Mouse (Mus musculus) forebrain, embryonic 16.5 days (tissue): ENCODE data around the gene Myo10. TPM values are rescaled to one million over a fixed set of nuclear protein-coding genes. Genes with fewer than 3 reads are reported as not detected.

Source experiments
- ATAC-seq: fragments of 200-750 bp; cut with Nextera tagmentation; 2 replicates; pipeline ENCODE4 v1.8.0; 2017; ENCODE audit warnings: mild to moderate bottlenecking, moderate library complexity
- H3K27ac ChIP-seq: fragments of 300-500 bp; sonication (generic); 2 replicates; pipeline ENCODE4 v1.5.1; 2014; ENCODE audit warnings: low read length, control low read depth
- H3K27me3 ChIP-seq: fragments of 300-500 bp; sonication (generic); replicated peaks from 2 replicates; pipeline ENCODE4 v1.6.1; 2014; ENCODE audit warnings: low read length; ENCODE audit not compliant: control insufficient read depth, insufficient read depth
- H3K36me3 ChIP-seq: fragments of 300-500 bp; sonication (generic); 2 replicates; pipeline ENCODE4 v1.6.1; 2014; ENCODE audit not compliant: control insufficient read depth, insufficient read depth
- H3K4me1 ChIP-seq: fragments of 300-500 bp; sonication (generic); replicated peaks from 2 replicates; pipeline ENCODE4 v1.6.1; 2014; ENCODE audit warnings: low read length; ENCODE audit not compliant: control insufficient read depth, insufficient read depth
- H3K4me2 ChIP-seq: fragments of 300-500 bp; sonication (generic); 2 replicates; pipeline ENCODE4 v1.6.1; 2014; ENCODE audit warnings: mild to moderate bottlenecking, low read length, control low read depth
- H3K4me3 ChIP-seq: fragments of 300-500 bp; sonication (generic); replicated peaks from 2 replicates; pipeline ENCODE4 v1.5.1; 2014; ENCODE audit warnings: mild to moderate bottlenecking, low read length, control low read depth
- H3K9ac ChIP-seq: fragments of 300-500 bp; sonication (generic); replicated peaks from 2 replicates; pipeline ENCODE4 v1.6.1; 2014; ENCODE audit warnings: low read depth, low read length, control low read depth
- H3K9me3 ChIP-seq: fragments of 300-500 bp; sonication (generic); 2 replicates; pipeline ENCODE4 v1.6.1; 2016; ENCODE audit warnings: low read length; ENCODE audit not compliant: control insufficient read depth
- WGBS: fragments of 180-500 bp; shearing (Covaris S2); extraction: QIAGEN DNeasy Blood & Tissue Kit; methylation state at CpG from one replicate; pipeline ENCODE4 v1.1.7; 2014; 5-methylcytosine and 5-hydroxymethylcytosine counted together
- polyA plus RNA-seq: library from polyadenylated mRNA; unstranded; fragments of >200 nt; fragmentation: Nextera tagmentation; extraction: Ambion mirVana; gene quantifications from 2 replicates; pipeline ENCODE4 v1.2.1, GENCODE M21; 2015

Gene Myo10
- polyA plus RNA-seq, 1 experiment from 2014 or later: 38.4 TPM

DNA sequence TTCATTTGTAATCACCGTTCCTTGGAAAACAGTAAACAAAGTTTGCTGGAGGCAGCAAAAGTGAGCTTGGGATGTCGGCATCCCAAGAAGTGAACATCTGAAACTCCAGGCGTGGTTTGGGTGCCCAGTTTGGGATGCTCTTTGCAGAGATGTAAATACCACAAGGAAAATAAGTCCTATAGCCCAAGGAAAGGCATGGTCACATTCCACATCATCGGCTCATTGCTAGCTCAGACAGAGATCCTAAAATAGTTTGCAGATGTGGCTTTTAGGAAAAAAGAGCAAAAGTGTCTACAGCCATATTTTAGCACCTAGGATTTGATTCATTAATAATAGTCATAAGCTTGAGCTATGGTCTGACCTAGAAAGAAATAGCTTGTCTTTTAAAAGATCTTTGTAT is 57.3 kb downstream of the Myo10 start:
- H3K4me1 ChIP-seq: peaks cover 24% of the 10 kb centered on the region
- H3K4me2 ChIP-seq: no peak overlapping the region
- no peak overlapping the region for H3K9ac ChIP-seq
- 87% methylated on average over 4 of the region's 4 CpGs for WGBS
- H3K4me3 ChIP-seq: no peak overlapping the region
- H3K27me3 ChIP-seq: no peaks in the 10 kb centered on the region
- H3K36me3 ChIP-seq: no peaks in the 10 kb centered on the region
- H3K9me3 ChIP-seq: no peaks in the 10 kb centered on the region
- H3K27ac ChIP-seq: no peak overlapping the region
- ATAC-seq: no peak

GRCm38 (mm10) chr15:25680269-25680818 is 58.0 kb downstream of the Myo10 start:
- 0 out of 2 replicates have a peak, but pooled peaks have one; percentile 5 for ATAC-seq
- H3K4me2 ChIP-seq: no peak overlapping the region
- no peaks in the 10 kb centered on the region for H3K9me3 ChIP-seq
- no peak overlapping the region for H3K9ac ChIP-seq
- H3K27me3 ChIP-seq: no peaks in the 10 kb centered on the region
- H3K4me3 ChIP-seq: no peak overlapping the region
- 59% methylated on average over 10 of the region's 10 CpGs for WGBS
- H3K4me1 ChIP-seq: peaks cover 20% of the 10 kb centered on the region
- no peaks in the 10 kb centered on the region for H3K36me3 ChIP-seq
- H3K27ac ChIP-seq: no peak overlapping the region

- no peaks in the 10 kb centered on the region for H3K27me3 ChIP-seq
- no peak for ATAC-seq
These were observed 60.7 kb downstream of the Myo10 start for GRCm38 (mm10) chr15:25682953-25683507.

DNA sequence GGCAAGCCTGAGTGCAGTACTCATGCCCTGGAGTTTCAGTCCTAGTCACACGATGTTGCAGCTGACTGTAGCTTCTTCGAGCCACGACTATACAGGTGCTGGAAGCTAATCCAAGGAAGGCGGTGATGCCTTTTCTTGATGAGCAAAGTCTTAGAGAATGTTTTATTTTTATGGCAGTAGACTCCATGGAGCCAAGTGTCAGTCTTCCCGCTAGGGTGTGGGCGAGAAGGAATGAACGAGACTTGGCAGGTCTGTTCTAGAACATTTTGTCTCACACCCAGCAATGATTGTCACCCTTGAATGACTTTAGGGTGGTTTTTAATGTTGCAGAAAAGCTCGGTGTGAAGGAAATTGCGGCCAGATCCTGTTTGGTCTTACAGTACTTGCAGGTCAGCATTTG is 62.9 kb downstream of the Myo10 start:
- no peak overlapping the region for H3K4me2 ChIP-seq
- 81% methylated on average over 9 of the region's 9 CpGs for WGBS
- no peak for ATAC-seq
- no peaks in the 10 kb centered on the region for H3K27me3 ChIP-seq
- H3K27ac ChIP-seq: no peak overlapping the region
- H3K4me3 ChIP-seq: no peak overlapping the region
- peaks cover 7% of the 10 kb centered on the region for H3K4me1 ChIP-seq
- H3K9me3 ChIP-seq: no peaks in the 10 kb centered on the region
- no peaks in the 10 kb centered on the region for H3K36me3 ChIP-seq
- no peak overlapping the region for H3K9ac ChIP-seq

More at GRCm38 (mm10) chr15:25682953-25683507, 60.7 kb downstream of the Myo10 start:
- no peaks in the 10 kb centered on the region for H3K9me3 ChIP-seq
- H3K9ac ChIP-seq: no peak overlapping the region
- WGBS: 56% methylated on average over 13 of the region's 13 CpGs
- H3K36me3 ChIP-seq: no peaks in the 10 kb centered on the region
- no peak overlapping the region for H3K4me3 ChIP-seq
- no peak overlapping the region for H3K27ac ChIP-seq
- H3K4me1 ChIP-seq: peaks cover 6% of the 10 kb centered on the region; the same call in 1 of the 2 replicates
- no peak overlapping the region for H3K4me2 ChIP-seq

- Histone ChIP-seq H3K9ac (no peak overlapping the region), H3K4me1 (peaks cover 4% of the 10 kb centered on the region), H3K4me2 (no peak overlapping the region), H3K27ac (no peak overlapping the region), H3K9me3 (no peaks in the 10 kb centered on the region), H3K4me3 (no peak overlapping the region), H3K36me3 (no peaks in the 10 kb centered on the region), H3K27me3 (0 out of 2 replicates have a peak, but pooled peaks cover 3% of the 10 kb centered on the region)
- ATAC-seq: no peak
- WGBS: 59% methylated on average over 9 of the region's 9 CpGs
These were observed 66.3 kb downstream of the Myo10 start for GRCm38 (mm10) chr15:25688424-25689283.

GRCm38 (mm10) chr15:25689477-25689876 is 67.2 kb downstream of the Myo10 start:
- no peak overlapping the region for H3K9ac ChIP-seq
- no peaks in the 10 kb centered on the region for H3K36me3 ChIP-seq
- 0 out of 2 replicates have a peak, but pooled peaks cover 3% of the 10 kb centered on the region for H3K27me3 ChIP-seq
- H3K4me1 ChIP-seq: peaks cover 4% of the 10 kb centered on the region
- H3K9me3 ChIP-seq: no peaks in the 10 kb centered on the region
- no peak overlapping the region for H3K27ac ChIP-seq
- no peak overlapping the region for H3K4me2 ChIP-seq
- ATAC-seq: no peak
- no peak overlapping the region for H3K4me3 ChIP-seq
- WGBS: 79% methylated on average over 8 of the region's 8 CpGs

DNA sequence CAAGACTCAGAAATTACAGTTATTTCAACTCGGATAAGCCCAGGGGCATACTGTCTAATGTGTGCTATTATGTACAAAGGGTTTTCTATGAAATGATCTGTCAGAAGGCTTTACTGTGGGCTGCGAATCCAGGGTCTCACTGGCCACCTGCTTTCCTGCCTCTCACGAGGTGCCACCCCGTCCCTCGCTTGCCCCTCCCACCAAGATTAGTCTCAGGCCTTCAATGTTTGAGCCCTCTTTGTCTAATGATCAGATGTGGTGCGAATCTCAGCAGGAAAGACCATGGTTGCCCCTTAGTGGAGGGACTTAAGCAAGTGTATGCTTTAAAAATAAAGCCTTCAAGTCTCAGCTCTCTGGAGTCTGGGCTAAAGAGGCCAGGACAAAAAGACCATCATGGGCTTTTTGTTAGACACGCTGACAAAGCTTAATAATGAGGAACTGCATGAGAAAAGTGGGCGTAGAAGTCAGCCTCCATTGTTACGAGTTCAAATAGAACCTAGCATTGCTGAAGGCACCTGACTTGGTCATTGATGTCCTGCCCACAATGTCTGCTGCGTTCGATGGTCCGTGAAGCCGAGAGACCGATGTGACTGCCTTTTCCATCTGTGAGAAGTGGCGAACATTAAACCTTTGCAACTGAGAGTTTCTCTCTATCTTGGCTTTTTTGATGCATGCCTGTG is 67.9 kb downstream of the Myo10 start:
- H3K4me3 ChIP-seq: no peak overlapping the region
- peaks cover 4% of the 10 kb centered on the region for H3K4me1 ChIP-seq
- no peak overlapping the region for H3K4me2 ChIP-seq
- ATAC-seq: peak; percentile 54
- H3K36me3 ChIP-seq: no peaks in the 10 kb centered on the region
- H3K27ac ChIP-seq: no peak overlapping the region
- 13% methylated on average over 15 of the region's 15 CpGs for WGBS
- 0 out of 2 replicates have a peak, but pooled peaks cover 3% of the 10 kb centered on the region for H3K27me3 ChIP-seq
- H3K9me3 ChIP-seq: no peaks in the 10 kb centered on the region
- H3K9ac ChIP-seq: no peak overlapping the region

GRCm38 (mm10) chr15:25690746-25691105 is 68.4 kb downstream of the Myo10 start:
- H3K27me3 ChIP-seq: 0 out of 2 replicates have a peak, but pooled peaks cover 3% of the 10 kb centered on the region
- no peak overlapping the region for H3K4me2 ChIP-seq
- WGBS: 39% methylated on average over 4 of the region's 4 CpGs
- no peaks in the 10 kb centered on the region for H3K36me3 ChIP-seq
- H3K9ac ChIP-seq: no peak overlapping the region
- peaks cover 4% of the 10 kb centered on the region for H3K4me1 ChIP-seq
- no peak overlapping the region for H3K27ac ChIP-seq
- no peak overlapping the region for H3K4me3 ChIP-seq
- no peak for ATAC-seq
- H3K9me3 ChIP-seq: no peaks in the 10 kb centered on the region
